Mouse (Mus musculus): ENCODE measurements around the gene Spdye4a.

DNA sequence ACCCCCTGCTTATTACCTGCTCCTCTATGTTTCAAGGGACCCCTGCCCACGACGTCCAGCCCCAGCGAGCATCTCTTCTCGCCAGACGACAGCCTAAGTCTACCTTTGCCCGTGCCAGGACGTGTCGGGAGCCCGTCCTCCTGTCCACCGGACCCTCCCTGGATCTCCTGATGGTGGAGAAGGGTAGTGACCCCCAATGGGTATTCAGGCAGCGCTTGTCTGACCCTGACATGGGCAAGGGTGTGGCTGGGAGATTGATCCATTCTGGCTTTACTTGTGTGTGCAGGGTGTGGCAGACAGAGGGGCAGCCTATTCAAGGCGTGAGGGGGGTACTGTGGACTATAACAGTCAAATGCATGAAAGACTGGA is 43.4 kb upstream of the Spdye4a start:
- TF ChIP-seq MAFK (IDR thresholded peaks at IDR 0.05; ENCODE audit: insufficient read depth, low read depth, low read length), result no peak
- no peak for TF ChIP-seq CHD2 (IDR thresholded peaks at IDR 0.05; ENCODE audit: low read depth, low read length)
